Mouse (Mus musculus): ENCODE measurements around the gene Drosha.

DNA sequence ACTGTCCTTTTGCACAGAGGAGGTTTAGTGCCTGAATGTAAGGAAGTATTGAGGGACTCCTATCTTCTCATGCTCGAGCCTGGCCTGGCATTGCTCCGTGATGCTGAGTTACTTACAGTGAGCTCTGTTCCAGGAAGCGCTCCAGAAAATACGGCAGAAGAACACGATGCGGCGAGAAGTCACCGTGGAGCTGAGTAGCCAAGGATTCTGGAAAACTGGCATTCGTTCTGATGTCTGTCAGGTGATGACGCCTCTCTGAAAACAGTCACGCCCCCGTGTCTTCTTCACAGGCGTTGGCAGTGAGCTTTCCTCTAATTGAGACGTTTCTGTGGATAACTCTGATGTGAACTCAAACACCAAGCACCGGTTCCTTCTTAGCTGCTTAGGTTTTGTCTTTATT, 60.2 kb downstream of the Drosha start:
- TF ChIP-seq CTCF (IDR thresholded peaks at IDR 0.05; ENCODE audit: extremely low read depth, insufficient read depth, insufficient read length, insufficient replicate concordance): no peak
- no peak for TF ChIP-seq POLR2A (IDR thresholded peaks at IDR 0.05; ENCODE audit: low read depth, low read length)
